Mouse (Mus musculus): ENCODE data around the gene 1700029H14Rik. TPM values are rescaled to one million over a fixed set of nuclear protein-coding genes. Genes with fewer than 3 reads are reported as not detected.

1700029H14Rik gene
- under 1 TPM in 1 of 2 experiments, not detected in 1; 0.15 TPM for polyA plus RNA-seq (2017; shearing (Covaris generic))

GRCm38 (mm10) chr8:13562118-13562517 lies at the start of gene 1700029H14Rik:
Gene 1700029H14Rik (minus strand): TSS chr8:13562461.

Other genes with a start within 250 kb of the 1700029H14Rik start
- gene Tfdp1, start 223.7 kb downstream of the 1700029H14Rik start, polyA plus RNA-seq (2017; shearing (Covaris generic)): 100 to 1,000 TPM in 1 of 2 experiments, 10 to 100 TPM in 1; 94.0 to 103 TPM
- not detected for gene Atp4b, start 165.6 kb downstream of the 1700029H14Rik start, polyA plus RNA-seq (2017; shearing (Covaris generic))
- gene Grk1, start 157.4 kb downstream of the 1700029H14Rik start, polyA plus RNA-seq (2017; shearing (Covaris generic)): under 1 TPM in 1 of 2 experiments, not detected in 1; 0.10 TPM
- gene Tmem255b, start 127.3 kb downstream of the 1700029H14Rik start, polyA plus RNA-seq (2017; shearing (Covaris generic)): not detected
- gene Gas6, start 68.0 kb downstream of the 1700029H14Rik start, polyA plus RNA-seq (2017; shearing (Covaris generic)): under 1 TPM; 0.14 to 0.43 TPM
- gene Rasa3, start 115.1 kb upstream of the 1700029H14Rik start, polyA plus RNA-seq (2017; shearing (Covaris generic)): 100 to 1,000 TPM; 173 to 206 TPM
- gene Cfap97d2, start 143.4 kb upstream of the 1700029H14Rik start, polyA plus RNA-seq (2017; shearing (Covaris generic)): under 1 TPM in 1 of 2 experiments, not detected in 1; 0.25 TPM
- gene Cdc16, start 195.2 kb upstream of the 1700029H14Rik start, polyA plus RNA-seq (2017; shearing (Covaris generic)): 10 to 100 TPM; 47.6 to 73.3 TPM
- 10 to 100 TPM; 43.7 to 47.9 TPM for gene Upf3a, start 223.2 kb upstream of the 1700029H14Rik start, polyA plus RNA-seq (2017; shearing (Covaris generic))